Mouse (Mus musculus) erythroblast, embryonic 14.5 days (primary cell): ENCODE measurements around the gene Fndc10.

Source experiments
- GATA1 ChIP-seq: IDR thresholded peaks from 2 replicates; pipeline ENCODE4 v1.6.1; 2012; ENCODE audit warnings: low read length, inconsistent platforms, mixed read lengths
- TAL1 ChIP-seq: IDR thresholded peaks from 3 replicates; pipeline ENCODE4 v1.6.1; 2012; ENCODE audit warnings: low read length, inconsistent platforms, mixed read lengths

DNA sequence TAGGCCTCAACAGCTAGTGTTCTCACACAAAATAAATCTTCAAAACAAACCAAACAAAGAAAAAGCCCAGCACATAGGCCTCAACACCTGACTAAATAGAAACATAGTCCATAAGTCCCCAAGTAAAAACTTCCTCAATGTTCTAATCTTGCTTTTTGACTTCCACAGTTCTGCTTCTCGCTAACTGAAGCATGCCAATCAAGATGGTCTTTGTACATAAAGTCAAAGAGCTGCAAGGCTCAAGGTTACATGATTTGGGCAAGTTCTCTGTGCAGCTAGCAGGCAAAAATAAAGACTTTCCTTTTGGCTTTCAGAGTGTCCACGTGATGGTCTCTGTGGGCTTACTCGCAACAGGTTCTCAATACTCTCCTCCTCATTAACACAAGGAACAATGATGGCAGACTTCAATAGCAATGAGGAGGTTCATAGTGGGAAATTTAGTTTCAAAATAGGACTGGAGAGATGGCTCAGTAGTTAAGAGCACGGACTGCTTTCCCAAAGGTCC, 9.3 kb downstream of the Fndc10 start:
- TF ChIP-seq TAL1, result no peak
- no peak for TF ChIP-seq GATA1
